Comparison of ENCODE assay signal across 25 mouse cellular contexts in the genomic region with DNA sequence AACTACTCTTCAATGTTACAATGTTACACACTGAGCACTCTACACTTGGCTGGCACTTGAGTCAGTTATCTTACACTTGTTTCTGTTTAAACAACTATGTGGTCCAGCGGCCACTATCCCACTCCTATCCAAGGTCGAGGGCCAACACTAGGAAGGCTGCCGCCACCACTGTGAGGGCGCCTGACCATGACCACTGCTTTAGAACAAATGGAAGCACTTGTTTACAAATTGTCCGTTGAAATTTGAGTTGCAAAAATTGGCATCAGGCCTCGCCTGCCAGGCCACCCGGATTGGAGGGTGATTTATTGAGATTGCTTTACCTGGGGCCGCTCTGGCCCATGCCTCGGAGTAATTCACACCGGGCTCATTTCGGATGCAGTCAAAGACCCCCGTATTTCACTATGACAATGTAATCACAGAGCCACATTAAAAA.
DNase-seq lines count a peak whose midpoint lies in the region; ATAC-seq lines count a peak whose summit lies in the region.
"Had no signal": no experiment of that assay in that cellular context is flagged by ENCODE, and none has a peak within 500 bp of the region (broad histone marks: within the 10 kb centered on the region; RNA-seq: fewer than 3 reads in every experiment).

No protein-coding gene starts in this region.

- no peak overlapping the region for H3K9ac ChIP-seq in intestine, embryonic 14.5 days (ENCODE audit: low read length)
- H3K9ac ChIP-seq in intestine, embryonic 15.5 days, result no peak overlapping the region
- H3K9ac ChIP-seq in neural tube, embryonic 15.5 days (replicated peaks), result no peak overlapping the region
- H3K9ac ChIP-seq: embryonic facial prominence, embryonic 13.5 days; hindbrain, embryonic 14.5 days; liver, embryonic 15.5 days; lung, embryonic 15.5 days had no signal

- no peaks in the 10 kb centered on the region for H3K27me3 ChIP-seq in intestine, embryonic 14.5 days (replicated peaks; ENCODE audit: control insufficient read depth, insufficient read depth, low read length)
- H3K27me3 ChIP-seq in intestine, embryonic 15.5 days (replicated peaks), result 0 out of 2 replicates have a peak, but pooled peaks cover 5% of the 10 kb centered on the region
- H3K27me3 ChIP-seq in neural tube, embryonic 15.5 days (replicated peaks), result peaks cover 5% of the 10 kb centered on the region; the same call in 1 of the 2 replicates
- H3K27me3 ChIP-seq: embryonic facial prominence, embryonic 13.5 days; liver, embryonic 15.5 days; lung, embryonic 15.5 days had no signal

- no peaks in the 10 kb centered on the region for H3K9me3 ChIP-seq in intestine, embryonic 14.5 days (ENCODE audit: control insufficient read depth, low read length)
- no peaks in the 10 kb centered on the region for H3K9me3 ChIP-seq in intestine, embryonic 15.5 days
- no peaks in the 10 kb centered on the region for H3K9me3 ChIP-seq in neural tube, embryonic 15.5 days (replicated peaks)
- H3K9me3 ChIP-seq: embryonic facial prominence, embryonic 13.5 days; heart, embryonic 10.5 days; liver, embryonic 15.5 days; lung, embryonic 15.5 days had no signal

- no peak overlapping the region for H3K4me2 ChIP-seq in intestine, embryonic 14.5 days (ENCODE audit: low read length)
- no peak overlapping the region for H3K4me2 ChIP-seq in intestine, embryonic 15.5 days (replicated peaks)
- H3K4me2 ChIP-seq in neural tube, embryonic 15.5 days, result no peak overlapping the region
- H3K4me2 ChIP-seq: embryonic facial prominence, embryonic 13.5 days; hindbrain, embryonic 14.5 days; liver, embryonic 15.5 days; lung, embryonic 15.5 days had no signal

- ATAC-seq in intestine, embryonic 14.5 days (replicated peaks; ENCODE audit: low FRiP score, low TSS enrichment, low read depth), result no peak
- no peak for ATAC-seq in intestine, embryonic 15.5 days
- ATAC-seq in neural tube, embryonic 15.5 days (ENCODE audit: low FRiP score), result no peak
- ATAC-seq: CD4-positive, CD25-positive, alpha-beta regulatory T cell, adult 4 months; forebrain, embryonic 14.5 days; intestine, postnatal 0 days had no signal

- DNase-seq in intestine, embryonic 14.5 days (ENCODE audit: low spot score), result peak; percentile 52
- DNase-seq in ovary, adult 18-20 months (ENCODE audit: low spot score), result peak; percentile 47
- DNase-seq in ovary, postnatal 10 days (ENCODE audit: low spot score), result no peak
- DNase-seq in gastrocnemius, postnatal 25 days, result no peak
- DNase-seq in right cerebral cortex, postnatal 10 days (ENCODE audit: low spot score in 2 of 2), result no peak
- DNase-seq: adrenal gland, postnatal 25 days; cerebellum, adult 9-11 months; heart, postnatal 4 days; kidney, postnatal 25 days; liver; lung, postnatal 4 days; midbrain, embryonic 14.5 days; right cerebral cortex, postnatal 14 days had no signal

- 47% methylated on average over 12 of the region's 12 CpGs for WGBS in intestine, embryonic 14.5 days
- 51% methylated on average over 12 of the region's 12 CpGs for WGBS in intestine, embryonic 15.5 days
- 32% methylated on average over 12 of the region's 12 CpGs for WGBS in neural tube, embryonic 15.5 days

- no peaks in the 10 kb centered on the region for H3K36me3 ChIP-seq in intestine, embryonic 14.5 days (ENCODE audit: control insufficient read depth, insufficient read depth, low read length)
- no peaks in the 10 kb centered on the region for H3K36me3 ChIP-seq in intestine, embryonic 15.5 days
- H3K36me3 ChIP-seq in neural tube, embryonic 15.5 days, result no peaks in the 10 kb centered on the region
- H3K36me3 ChIP-seq: embryonic facial prominence, embryonic 13.5 days; heart, embryonic 10.5 days; liver, embryonic 15.5 days; lung, embryonic 15.5 days had no signal

- no peak overlapping the region for H3K4me3 ChIP-seq in intestine, embryonic 14.5 days (ENCODE audit: low read depth, low read length)
- no peak overlapping the region for H3K4me3 ChIP-seq in intestine, embryonic 15.5 days (replicated peaks)
- H3K4me3 ChIP-seq in neural tube, embryonic 15.5 days (replicated peaks), result no peak overlapping the region
- H3K4me3 ChIP-seq: embryonic facial prominence, embryonic 13.5 days; erythroblast, embryonic 14.5 days; heart, embryonic 10.5 days; liver, embryonic 15.5 days; lung, embryonic 15.5 days had no signal

- no peaks in the 10 kb centered on the region for H3K4me1 ChIP-seq in intestine, embryonic 14.5 days (replicated peaks; ENCODE audit: control insufficient read depth, insufficient read depth, low read length)
- no peaks in the 10 kb centered on the region for H3K4me1 ChIP-seq in intestine, embryonic 15.5 days (replicated peaks)
- peaks cover 44% of the 10 kb centered on the region for H3K4me1 ChIP-seq in neural tube, embryonic 15.5 days
- H3K4me1 ChIP-seq: liver, embryonic 15.5 days; lung, embryonic 15.5 days had no signal

- no peak overlapping the region for H3K27ac ChIP-seq in intestine, embryonic 14.5 days (ENCODE audit: low read depth)
- H3K27ac ChIP-seq in intestine, embryonic 15.5 days, result no peak overlapping the region
- H3K27ac ChIP-seq in neural tube, embryonic 15.5 days (replicated peaks), result peak overlapping the region; percentile 14; the same call in 1 of the 2 replicates
- H3K27ac ChIP-seq: embryonic facial prominence, embryonic 13.5 days; heart, embryonic 10.5 days; hindbrain, embryonic 14.5 days; liver, embryonic 15.5 days; lung, embryonic 15.5 days; stomach, postnatal 0 days had no signal

Comparison
In these comparisons a context has a peak if more than half of its experiments do, and no peak if none do; other contexts are left out.
1. DNase-seq: peak in intestine, embryonic 14.5 days (single experiment) and ovary, adult 18-20 months (single experiment); none in ovary, postnatal 10 days (single experiment), gastrocnemius, postnatal 25 days (single experiment) and right cerebral cortex, postnatal 10 days (0 of 2).